Mouse (Mus musculus) bone marrow, adult 2 months (tissue): ENCODE data around the gene Myh9.

Experiments
- CTCF ChIP-seq: fragments of 200-500 bp; IDR thresholded peaks from 2 replicates; pipeline ENCODE4 v1.5.1; 2011; ENCODE audit warnings: low read length, control low read depth; ENCODE audit not compliant: control insufficient read depth, insufficient read depth
- POLR2A ChIP-seq: fragments of 200-500 bp; IDR thresholded peaks from 2 replicates; pipeline ENCODE4 v1.6.1; 2011; ENCODE audit warnings: low read depth, mild to moderate bottlenecking, control low read depth, low read length, borderline replicate concordance; ENCODE audit not compliant: control insufficient read depth

GRCm38 (mm10) chr15:77816601-77816950 lies 25.4 kb downstream of the Myh9 start:
- TF ChIP-seq POLR2A (no peak), CTCF (no peak)
